Mouse (Mus musculus) embryonic facial prominence, embryonic 13.5 days (tissue): ENCODE data around the gene Klf2. TPM values are rescaled to one million over a fixed set of nuclear protein-coding genes. Genes with fewer than 3 reads are reported as not detected.

ENCODE experiments used
- ATAC-seq: fragments of 200-750 bp; cut with Nextera tagmentation; 2 replicates; pipeline ENCODE4 v1.8.0; 2017; ENCODE audit warnings: low read depth; ENCODE audit not compliant: insufficient number of reproducible peaks, insufficient read depth, low FRiP score, low TSS enrichment
- H3K27ac ChIP-seq: fragments of 300-500 bp; sonication (generic); 2 replicates; pipeline ENCODE4 v1.5.1; 2015; ENCODE audit warnings: moderate library complexity, mild to moderate bottlenecking, inconsistent platforms
- H3K27me3 ChIP-seq: fragments of 300-500 bp; sonication (generic); 2 replicates; pipeline ENCODE4 v1.6.1; 2015; ENCODE audit warnings: mild to moderate bottlenecking, inconsistent platforms
- H3K36me3 ChIP-seq: fragments of 300-500 bp; sonication (generic); 2 replicates; pipeline ENCODE4 v1.6.1; 2015; ENCODE audit warnings: mild to moderate bottlenecking, inconsistent platforms
- H3K4me1 ChIP-seq: fragments of 300-500 bp; sonication (generic); 2 replicates; pipeline ENCODE4 v1.6.1; 2015; ENCODE audit warnings: inconsistent platforms
- H3K4me2 ChIP-seq: fragments of 300-500 bp; sonication (generic); 2 replicates; pipeline ENCODE4 v1.6.1; 2015; ENCODE audit warnings: moderate library complexity, mild to moderate bottlenecking, inconsistent platforms
- H3K4me3 ChIP-seq: fragments of 300-500 bp; sonication (generic); 2 replicates; pipeline ENCODE4 v1.5.1; 2015; ENCODE audit warnings: mild to moderate bottlenecking, inconsistent platforms
- H3K9ac ChIP-seq: fragments of 300-500 bp; sonication (generic); 2 replicates; pipeline ENCODE4 v1.6.1; 2015; ENCODE audit warnings: mild to moderate bottlenecking, inconsistent platforms
- H3K9me3 ChIP-seq: fragments of 300-500 bp; sonication (generic); 2 replicates; pipeline ENCODE4 v1.6.1; 2016; ENCODE audit warnings: inconsistent platforms
- WGBS: fragments of 180-500 bp; shearing (Covaris S2); methylation state at CpG from one replicate; pipeline ENCODE4 v1.1.7; 2015; ENCODE audit warnings: mixed read lengths; 5-methylcytosine and 5-hydroxymethylcytosine counted together
- polyA plus RNA-seq: library from polyadenylated mRNA; unstranded; fragments of >200 nt; fragmentation: Nextera tagmentation; extraction: Ambion mirVana; gene quantifications from 2 replicates; pipeline ENCODE4 v1.2.1, GENCODE M21; 2015

Gene Klf2
- polyA plus RNA-seq, 1 experiment from 2014 or later = 5.8 TPM

GRCm38 (mm10) chr8:72306913-72307312 is 11.9 kb upstream of the Klf2 start:
- Histone ChIP-seq H3K27me3 (no peaks in the 10 kb centered on the region), H3K9me3 (no peaks in the 10 kb centered on the region), H3K4me2 (no peak overlapping the region), H3K4me3 (no peak overlapping the region), H3K4me1 (peaks cover 8% of the 10 kb centered on the region), H3K27ac (no peak overlapping the region), H3K36me3 (no peaks in the 10 kb centered on the region), H3K9ac (no peak overlapping the region)
- 80% methylated on average over 5 of the region's 5 CpGs for WGBS
- ATAC-seq = no peak

GRCm38 (mm10) chr8:72308276-72308675 is 10.6 kb upstream of the Klf2 start:
- Histone ChIP-seq H3K9me3 (no peaks in the 10 kb centered on the region), H3K4me1 (peaks cover 3% of the 10 kb centered on the region; the same call in 1 of the 2 replicates), H3K4me3 (no peak overlapping the region), H3K9ac (no peak overlapping the region), H3K27me3 (no peaks in the 10 kb centered on the region), H3K4me2 (no peak overlapping the region), H3K36me3 (no peaks in the 10 kb centered on the region), H3K27ac (no peak overlapping the region)
- no peak for ATAC-seq
- WGBS = 67% methylated on average over 6 of the region's 6 CpGs

GRCm38 (mm10) chr8:72310849-72311506 is 7.9 kb upstream of the Klf2 start:
- Histone ChIP-seq H3K27ac (no peak overlapping the region), H3K9me3 (no peaks in the 10 kb centered on the region), H3K4me1 (no peaks in the 10 kb centered on the region), H3K4me3 (no peak overlapping the region), H3K27me3 (no peaks in the 10 kb centered on the region), H3K9ac (no peak overlapping the region), H3K36me3 (no peaks in the 10 kb centered on the region), H3K4me2 (no peak overlapping the region)
- ATAC-seq = peak; percentile 48
- WGBS = 41% methylated on average over 8 of the region's 8 CpGs

- Histone ChIP-seq H3K4me3 (no peak overlapping the region), H3K36me3 (no peaks in the 10 kb centered on the region), H3K27me3 (peaks cover 8% of the 10 kb centered on the region), H3K9ac (no peak overlapping the region), H3K27ac (no peak overlapping the region), H3K9me3 (no peaks in the 10 kb centered on the region), H3K4me2 (no peak overlapping the region), H3K4me1 (no peaks in the 10 kb centered on the region)
- 82% methylated on average over 3 of the region's 3 CpGs for WGBS
- no peak for ATAC-seq
Measured at GRCm38 (mm10) chr8:72312926-72313518, 5.8 kb upstream of the Klf2 start.

- Histone ChIP-seq H3K27me3 (peaks cover 35% of the 10 kb centered on the region), H3K4me3 (no peak overlapping the region), H3K27ac (no peak overlapping the region), H3K9ac (no peak overlapping the region), H3K4me2 (no peak overlapping the region), H3K4me1 (peaks cover 16% of the 10 kb centered on the region), H3K36me3 (no peaks in the 10 kb centered on the region), H3K9me3 (no peaks in the 10 kb centered on the region)
- ATAC-seq = no peak
- WGBS = 30% methylated on average over 10 of the region's 10 CpGs
Measured at GRCm38 (mm10) chr8:72316053-72316695, 2.7 kb upstream of the Klf2 start.

GRCm38 (mm10) chr8:72317741-72318301 is 1.0 kb upstream of the Klf2 start:
- Histone ChIP-seq H3K4me2 (no peak overlapping the region), H3K36me3 (no peaks in the 10 kb centered on the region), H3K4me1 (peaks cover 16% of the 10 kb centered on the region), H3K4me3 (no peak overlapping the region), H3K27me3 (peaks cover 48% of the 10 kb centered on the region), H3K27ac (no peak overlapping the region), H3K9ac (no peak overlapping the region), H3K9me3 (no peaks in the 10 kb centered on the region)
- no peak for ATAC-seq
- 37% methylated on average over 5 of the region's 5 CpGs for WGBS

GRCm38 (mm10) chr8:72319397-72319796 is 564 bp downstream of the Klf2 start:
- Histone ChIP-seq H3K4me2 (peak overlapping the region; percentile 95), H3K4me3 (peak overlapping the region; percentile 59), H3K9me3 (no peaks in the 10 kb centered on the region), H3K4me1 (peaks cover 16% of the 10 kb centered on the region), H3K27me3 (peaks cover 58% of the 10 kb centered on the region), H3K9ac (peak overlapping the region; percentile 72), H3K36me3 (no peaks in the 10 kb centered on the region), H3K27ac (no peak overlapping the region)
- WGBS = 2% methylated on average over 34 of the region's 48 CpGs
- no peak for ATAC-seq

GRCm38 (mm10) chr8:72319921-72320802 is 1.3 kb downstream of the Klf2 start:
- Histone ChIP-seq H3K36me3 (no peaks in the 10 kb centered on the region), H3K4me3 (peak overlapping the region; percentile 59), H3K27ac (no peak overlapping the region), H3K4me1 (peaks cover 16% of the 10 kb centered on the region), H3K9me3 (no peaks in the 10 kb centered on the region), H3K4me2 (peak overlapping the region; percentile 95), H3K27me3 (peaks cover 60% of the 10 kb centered on the region), H3K9ac (peak overlapping the region; percentile 72)
- ATAC-seq = no peak
- WGBS = 6% methylated on average over 49 of the region's 55 CpGs

- H3K27ac ChIP-seq = no peak overlapping the region
- peak overlapping the region; percentile 95 for H3K4me2 ChIP-seq
- peak overlapping the region; percentile 59 for H3K4me3 ChIP-seq
- peaks cover 60% of the 10 kb centered on the region for H3K27me3 ChIP-seq
- ATAC-seq = no peak
- no peaks in the 10 kb centered on the region for H3K9me3 ChIP-seq
- whole genome bisulfite sequencing = 47% methylated on average over 25 of the region's 25 CpGs
- H3K9ac ChIP-seq = no peak overlapping the region
- peaks cover 16% of the 10 kb centered on the region for H3K4me1 ChIP-seq
- H3K36me3 ChIP-seq = no peaks in the 10 kb centered on the region
Measured at GRCm38 (mm10) chr8:72320803-72321583, 2.2 kb downstream of the Klf2 start.

- peak overlapping the region; percentile 95 for H3K4me2 ChIP-seq
- ATAC-seq = no peak
- peaks cover 60% of the 10 kb centered on the region for H3K27me3 ChIP-seq
- H3K4me1 ChIP-seq = peaks cover 16% of the 10 kb centered on the region
- no peak overlapping the region for H3K9ac ChIP-seq
- no peaks in the 10 kb centered on the region for H3K9me3 ChIP-seq
- no peaks in the 10 kb centered on the region for H3K36me3 ChIP-seq
- 89% methylated on average over 20 of the region's 20 CpGs for WGBS
- H3K27ac ChIP-seq = no peak overlapping the region
- H3K4me3 ChIP-seq = no peak overlapping the region
Measured at GRCm38 (mm10) chr8:72321635-72322441, 3.0 kb downstream of the Klf2 start.
